Mouse (Mus musculus): Measurements from ENCODE around the gene Gxylt2.

GRCm38 (mm10) chr6:100662224-100662623 lies 42.3 kb upstream of the Gxylt2 start:
- no peak for TF ChIP-seq CTCF (IDR thresholded peaks at IDR 0.05; ENCODE audit: low read depth)
- TF ChIP-seq EP300 (optimal IDR thresholded peaks at IDR 0.05), result no peak

Data from stomach, postnatal 0 days (tissue).